Mouse (Mus musculus): Measurements from ENCODE around the gene Elmsan1.

DNA sequence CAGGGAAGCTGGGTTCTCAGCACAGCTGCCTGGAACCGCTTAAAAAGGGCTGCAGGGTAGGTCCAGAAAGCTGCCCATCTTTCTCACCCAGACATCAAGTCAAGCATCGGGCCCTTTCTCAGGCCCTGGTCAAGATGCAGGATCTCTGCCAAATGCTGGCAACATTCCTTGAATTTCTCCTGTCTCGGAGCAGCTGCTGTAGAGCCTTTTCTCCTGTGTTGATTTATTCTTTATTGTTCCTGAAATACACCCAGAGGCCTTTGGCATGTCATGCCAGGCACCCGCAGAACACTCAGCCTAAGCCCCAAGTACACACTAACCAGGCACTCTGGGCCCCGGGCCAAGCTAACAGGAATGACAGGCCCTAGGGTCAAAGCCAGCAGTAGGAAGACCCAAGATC is 31.7 kb downstream of the Elmsan1 start:
- TF ChIP-seq EP300 (IDR thresholded peaks at IDR 0.05; ENCODE audit: insufficient read depth, low read depth, low read length), result no peak
- no peak for TF ChIP-seq CTCF (IDR thresholded peaks at IDR 0.05; ENCODE audit: low read depth, low read length)

Measured in ES-Bruce4 (cell line).